Mouse (Mus musculus): ENCODE results near the gene Olfr325. TPM values are rescaled to one million over a fixed set of nuclear protein-coding genes. Genes with fewer than 3 reads are reported as not detected.
"Not testable (repeated sequence)": the region's sequence is repeated elsewhere in the genome, so short reads cannot be mapped to it uniquely, and the experiment has no call there.

The Olfr325 gene
- total RNA-seq (2021), result not detected
- long read RNA-seq, experiment 1, result 0 reads
- long read RNA-seq, experiment 2, result 0 reads

- no peak for DNase-seq (ENCODE audit: low spot score in 2 of 2)
Observed at GRCm38 (mm10) chr11:58577430-58577829, at the start of gene Olfr325. Gene Olfr325 (plus strand): TSS chr11:58577730.

DNA sequence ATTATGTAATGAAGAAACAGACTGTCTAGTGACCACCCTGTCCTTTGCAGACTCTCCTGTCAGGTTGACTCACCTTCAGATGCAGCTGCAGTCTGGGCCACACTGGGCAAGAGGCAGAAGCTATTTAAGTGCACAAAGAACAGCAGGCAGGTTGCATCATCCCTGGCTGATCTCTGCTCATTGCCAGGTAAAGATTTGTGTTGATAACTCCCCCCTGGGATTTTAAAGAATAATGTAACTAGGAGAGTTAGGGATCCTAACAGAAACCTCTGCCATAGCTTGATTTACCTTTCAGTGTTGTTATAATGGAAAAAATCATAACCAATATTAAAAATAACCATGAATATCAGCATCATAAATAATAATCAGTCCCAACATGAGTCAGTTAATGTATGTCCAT is 42.8 kb upstream of the Olfr325 start, which contains the start of gene Olfr330:
Gene Olfr330, minus strand, starts transcription at position 101 of the 400 bp plus-strand sequence.
- not testable (repeated sequence) for DNase-seq (ENCODE audit: low spot score in 2 of 2)

DNA sequence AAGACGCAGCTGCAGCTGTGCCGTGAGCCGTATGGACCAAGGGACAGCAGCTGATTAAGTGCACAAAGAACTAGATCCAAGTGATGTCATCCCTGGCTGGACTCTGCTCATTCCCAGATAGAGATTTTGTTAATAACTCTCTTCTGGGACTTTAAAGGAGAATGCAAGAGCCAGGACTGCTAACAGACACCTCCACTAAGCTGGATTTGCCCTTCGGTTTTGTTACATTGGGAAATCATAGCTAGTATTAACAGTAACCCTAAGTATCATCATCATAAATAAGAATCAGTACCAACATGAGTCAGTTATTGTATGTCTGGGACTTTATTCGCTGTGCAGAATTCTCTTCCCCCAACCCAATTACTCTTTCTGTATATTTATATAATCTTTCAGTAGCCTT is 31.2 kb upstream of the Olfr325 start, which contains the start of gene Olfr329-ps:
Gene Olfr329-ps, minus strand, starts transcription at position 101 of the 400 bp plus-strand sequence.
- no peak for DNase-seq (ENCODE audit: low spot score in 2 of 2)

DNA sequence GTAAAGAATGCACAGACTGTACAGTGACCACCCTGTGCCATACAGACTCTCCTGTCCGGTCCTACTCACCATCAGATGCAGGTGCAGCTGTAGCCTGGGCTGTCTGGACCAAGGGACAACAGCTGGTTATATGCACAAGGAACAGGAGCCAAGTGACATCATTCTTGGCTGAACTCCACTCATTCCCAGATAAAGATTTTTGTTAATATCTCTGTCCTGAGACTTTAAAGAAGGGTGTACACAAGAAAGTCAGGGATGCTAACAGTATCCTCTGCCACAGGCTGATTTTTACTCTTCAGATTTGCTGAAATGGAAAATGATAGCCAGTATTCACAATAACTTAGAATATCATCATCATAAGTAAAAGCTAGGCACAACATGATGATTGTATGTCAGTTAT is 22.0 kb upstream of the Olfr325 start, which contains the start of gene Olfr328:
Gene Olfr328, minus strand, starts transcription at position 101 of the 400 bp plus-strand sequence.
- DNase-seq (ENCODE audit: low spot score in 2 of 2), result no peak

- no peak for DNase-seq (ENCODE audit: low spot score in 2 of 2)
Observed at GRCm38 (mm10) chr11:58570405-58570804, 7.1 kb upstream of the Olfr325 start, which contains the start of gene Olfr224. Gene Olfr224 (minus strand): TSS chr11:58570553.

DNA sequence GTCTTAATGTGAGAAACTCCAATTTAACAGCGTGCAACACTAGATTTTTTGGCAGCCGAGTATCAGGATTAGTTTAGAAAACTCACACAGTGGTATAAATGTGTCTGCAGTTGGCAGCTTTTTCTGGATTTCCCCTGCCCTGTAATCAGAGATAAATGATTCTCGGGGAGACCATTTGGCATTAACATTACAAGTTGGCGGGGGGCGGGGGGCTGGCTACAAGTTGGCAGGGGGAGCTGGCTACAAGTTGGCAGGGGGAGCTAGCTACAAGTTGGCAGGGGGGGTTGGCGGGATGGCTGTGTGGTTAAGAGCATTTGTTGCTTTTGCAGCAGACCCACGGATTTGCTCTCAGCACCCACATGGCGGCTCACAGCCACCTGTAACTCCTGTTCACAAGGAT is 1.1 kb downstream of the Olfr325 start:
- DNase-seq (ENCODE audit: low spot score in 2 of 2), result no peak

- DNase-seq (ENCODE audit: low spot score in 2 of 2), result peak; percentile 18 to 26
Observed at GRCm38 (mm10) chr11:58587898-58588348, 10.4 kb downstream of the Olfr325 start.

DNA sequence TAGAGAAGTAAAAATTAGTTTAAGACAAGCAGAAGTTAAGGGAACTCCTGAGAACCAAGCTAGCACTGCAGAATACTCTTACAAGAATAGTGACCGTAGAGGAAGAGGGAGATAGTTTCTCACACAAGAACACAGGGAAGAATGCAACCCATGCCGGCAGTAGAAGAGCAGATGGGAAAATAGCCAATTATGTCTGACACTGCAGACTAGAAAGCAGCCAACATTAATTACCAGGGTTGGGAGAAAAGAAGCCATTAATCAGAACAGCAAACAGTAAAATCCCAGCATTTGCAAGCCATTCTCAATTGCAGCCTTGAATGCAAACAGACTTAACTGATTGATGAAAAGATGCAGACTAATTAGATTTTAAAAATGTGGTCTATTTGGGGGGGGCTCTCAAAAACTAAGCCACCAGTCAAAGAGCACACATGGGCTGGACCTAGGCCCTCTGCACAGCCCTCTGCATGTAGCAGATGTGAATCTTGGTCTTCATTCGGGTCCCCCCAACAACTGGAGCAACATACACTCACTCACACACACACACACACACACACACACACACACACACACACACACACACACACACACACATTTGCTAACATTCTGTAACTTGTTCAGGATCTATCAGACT is 11.2 kb downstream of the Olfr325 start:
- DNase-seq (ENCODE audit: low spot score in 2 of 2), result no peak

GRCm38 (mm10) chr11:58594814-58595213 is 17.3 kb downstream of the Olfr325 start, which contains the start of gene Olfr324:
Gene Olfr324 (plus strand): TSS chr11:58595114.
- DNase-seq (ENCODE audit: low spot score in 2 of 2), result no peak

GRCm38 (mm10) chr11:58597837-58598236 is 20.3 kb downstream of the Olfr325 start:
- DNase-seq (ENCODE audit: low spot score in 2 of 2), result no peak

- no peak for DNase-seq (ENCODE audit: low spot score in 2 of 2)
Observed at GRCm38 (mm10) chr11:58602062-58602461, 24.5 kb downstream of the Olfr325 start.

DNA sequence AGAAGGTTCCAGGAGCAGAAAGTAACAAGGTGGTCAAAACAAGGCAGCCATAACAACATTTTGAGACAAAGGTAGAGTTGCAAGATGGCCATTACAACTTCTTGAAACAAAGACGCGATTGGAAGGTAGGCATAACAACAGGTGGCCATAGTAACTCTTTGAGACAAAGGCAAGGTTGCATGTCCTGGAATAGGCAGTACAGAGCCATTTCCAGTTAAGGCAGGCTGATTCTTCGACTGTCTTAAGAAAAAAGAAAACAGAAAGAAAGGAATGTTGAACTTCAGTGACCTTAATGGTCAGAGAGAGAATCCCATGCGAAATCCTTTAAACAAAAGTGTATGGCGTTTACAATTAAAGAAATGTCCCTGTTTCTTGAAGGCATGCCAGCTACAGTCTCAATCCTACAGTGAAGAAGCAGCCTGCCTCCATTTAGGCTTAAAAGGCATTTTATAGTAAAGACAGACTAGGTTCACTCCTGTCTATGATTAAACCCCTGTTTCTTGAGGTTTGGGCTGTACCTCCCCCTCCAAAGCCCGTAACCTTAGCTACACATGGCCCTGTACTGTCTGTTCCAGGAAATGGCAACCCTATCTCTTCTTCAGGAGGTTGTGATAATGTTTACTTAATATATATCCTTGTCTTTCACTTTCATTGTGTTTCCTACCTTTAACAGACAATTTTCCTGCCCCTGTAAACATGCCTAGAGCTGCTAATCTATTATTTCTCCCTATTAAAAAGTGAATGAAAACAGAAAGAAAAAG is 25.4 kb downstream of the Olfr325 start:
- no peak for DNase-seq (ENCODE audit: low spot score in 2 of 2)

DNA sequence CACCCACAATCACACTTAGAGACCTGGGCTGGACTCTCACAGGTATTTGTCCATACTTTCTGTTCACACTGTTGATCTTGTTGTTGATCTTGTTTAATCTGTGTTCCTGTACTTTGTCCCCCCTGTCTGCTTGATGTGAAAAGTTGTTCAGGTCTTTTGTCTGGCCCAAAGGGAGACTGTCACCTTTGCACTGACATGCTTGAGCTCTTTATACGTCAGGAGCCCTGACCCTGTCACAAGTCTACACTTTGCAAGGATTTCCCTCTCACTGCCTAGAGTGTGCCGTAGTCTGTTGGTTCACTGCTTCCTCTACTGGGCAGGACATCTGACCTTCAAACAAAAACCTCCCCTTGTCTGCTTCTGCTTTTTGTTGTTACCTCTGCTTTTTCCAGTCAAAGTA is 27.2 kb downstream of the Olfr325 start:
- DNase-seq (ENCODE audit: low spot score in 2 of 2), result no peak

DNA sequence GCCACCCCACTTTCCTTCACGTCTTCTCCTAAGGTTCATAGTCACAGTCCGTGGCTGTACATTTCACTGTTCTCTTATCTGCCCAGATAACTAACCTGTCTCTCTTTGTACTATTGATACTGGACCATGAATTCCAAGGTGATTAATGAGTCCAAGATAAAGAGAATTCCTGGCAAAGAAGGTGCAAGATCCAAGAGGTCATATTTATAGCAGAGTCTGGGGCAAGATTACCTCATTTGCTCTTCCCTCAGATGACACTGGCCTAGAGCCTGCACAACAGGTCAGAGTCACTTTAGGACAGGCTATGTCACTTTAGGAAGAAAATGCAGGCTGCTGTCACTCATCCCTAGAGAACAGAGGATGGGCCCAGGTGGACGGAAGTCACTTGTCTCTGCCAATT is 27.7 kb downstream of the Olfr325 start:
- DNase-seq (ENCODE audit: low spot score in 2 of 2), result no peak

DNA sequence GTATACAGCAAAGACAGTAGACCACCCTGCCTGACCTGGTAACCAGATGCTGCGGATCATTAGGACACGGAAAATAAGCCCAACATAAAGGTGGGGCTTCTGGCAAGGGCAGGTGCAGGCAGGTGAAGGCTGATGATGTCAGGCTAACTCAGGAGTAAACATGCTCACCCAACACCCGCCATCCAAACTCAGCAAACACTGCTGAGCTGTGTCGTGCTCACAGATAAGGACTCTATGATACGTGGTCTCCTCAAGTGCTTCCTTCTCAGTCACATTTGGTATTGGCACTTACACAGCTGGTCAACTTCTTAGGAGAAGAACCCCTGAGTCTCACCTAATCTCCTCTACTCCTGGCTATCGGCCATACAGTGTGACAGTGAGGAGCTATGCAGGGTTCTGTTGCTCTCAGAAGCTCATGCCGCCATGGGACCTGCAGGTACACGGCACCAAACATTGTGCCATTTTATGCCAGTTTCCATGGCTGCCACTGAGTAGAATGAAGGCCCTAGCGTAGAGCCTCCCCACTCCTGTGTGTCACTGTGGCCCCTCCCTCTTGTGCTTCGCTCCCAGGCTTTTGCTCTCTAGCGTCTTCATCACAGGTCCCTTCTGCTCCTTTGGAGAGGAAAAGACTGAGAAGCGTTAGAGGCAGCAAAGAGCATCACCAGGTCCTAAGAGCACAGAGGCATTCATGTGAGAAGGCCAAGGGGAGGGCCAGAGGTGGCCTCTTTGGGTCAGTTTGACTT is 28.8 kb downstream of the Olfr325 start:
- no peak for DNase-seq (ENCODE audit: low spot score in 2 of 2)

DNA sequence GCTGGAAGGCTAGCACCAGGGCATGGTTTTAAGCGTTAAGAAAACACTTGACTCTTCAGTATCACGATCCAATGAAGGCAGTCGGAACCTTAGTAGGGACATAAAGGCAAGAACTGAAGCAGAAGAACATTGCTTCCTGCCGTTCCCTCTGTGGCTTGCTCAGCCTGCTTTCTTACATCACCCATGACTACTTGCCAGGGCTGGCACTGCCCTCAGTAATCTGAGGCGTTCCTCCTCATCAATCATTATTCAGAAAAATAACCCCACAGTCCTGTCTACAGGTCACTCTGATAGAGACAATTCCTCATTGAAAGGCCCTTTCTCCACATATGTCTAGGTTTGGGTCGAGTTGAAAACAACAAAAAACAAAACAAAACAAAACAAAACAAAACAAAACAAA is 29.5 kb downstream of the Olfr325 start:
- no peak for DNase-seq (ENCODE audit: low spot score in 2 of 2)

- DNase-seq (ENCODE audit: low spot score in 2 of 2), result no peak
Observed at GRCm38 (mm10) chr11:58613359-58613758, 35.8 kb downstream of the Olfr325 start.

DNA sequence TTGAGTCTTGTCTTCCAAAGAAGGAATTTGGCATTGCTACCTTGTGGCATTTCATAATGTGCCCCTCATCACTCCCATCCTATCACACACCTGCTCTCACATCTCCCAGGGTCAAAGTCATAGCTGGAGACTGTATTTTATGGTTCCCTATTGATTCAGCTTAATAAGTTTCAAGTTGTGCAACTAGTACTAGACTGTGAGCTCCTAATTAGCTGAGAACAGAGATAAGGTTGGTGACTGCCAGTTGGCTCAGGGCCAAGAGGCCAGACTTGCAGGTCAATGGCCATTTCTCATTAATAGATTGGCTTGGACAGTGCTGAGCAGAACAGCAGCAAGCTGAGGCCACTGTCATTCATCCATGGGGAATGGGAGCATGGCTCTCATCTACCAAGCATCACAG is 37.0 kb downstream of the Olfr325 start:
- no peak for DNase-seq (ENCODE audit: low spot score in 2 of 2)

DNA sequence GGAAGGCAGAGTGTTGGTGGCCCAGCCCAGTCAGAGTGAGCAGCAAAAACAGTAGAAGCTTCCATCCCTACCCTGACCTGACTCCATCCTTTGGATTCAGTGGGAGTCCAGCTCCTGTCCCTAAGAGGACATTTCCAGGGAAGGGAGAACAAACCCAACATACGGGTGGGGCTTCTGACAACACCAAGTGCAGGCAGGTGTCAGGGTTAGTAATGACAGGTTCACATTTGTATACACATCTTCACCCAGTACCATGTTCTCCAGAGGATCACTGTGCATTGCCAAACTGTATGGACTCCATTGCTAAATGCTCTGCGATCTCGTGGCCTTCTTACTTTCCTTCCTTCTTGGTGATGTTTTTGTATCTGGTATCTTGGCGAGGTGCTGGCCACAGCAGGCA is 38.4 kb downstream of the Olfr325 start, which contains the start of gene 2210407C18Rik:
Gene 2210407C18Rik, minus strand, starts transcription at position 101 of the 400 bp plus-strand sequence.
- no peak for DNase-seq (ENCODE audit: low spot score in 2 of 2)

DNA sequence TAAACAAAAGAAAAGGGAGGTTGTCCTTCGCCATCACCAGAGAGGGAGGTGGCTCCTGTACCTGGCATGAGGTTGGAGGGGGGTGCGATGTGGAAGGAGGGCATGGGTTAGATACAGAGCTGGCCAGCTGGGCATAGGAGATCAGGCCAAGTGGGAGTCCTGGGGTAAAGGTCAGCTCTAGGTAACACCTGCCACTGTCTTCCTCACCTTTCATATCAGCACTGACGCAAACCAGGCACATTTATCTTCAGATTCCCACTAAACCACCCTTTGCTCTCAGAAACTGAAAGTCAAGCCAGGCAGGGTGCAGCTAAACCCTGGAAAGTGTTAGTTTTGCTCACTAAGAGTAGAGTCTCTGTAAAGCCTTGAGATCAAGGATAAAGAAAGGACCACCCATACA is 40.8 kb downstream of the Olfr325 start:
- DNase-seq (ENCODE audit: low spot score in 2 of 2), result no peak

DNA sequence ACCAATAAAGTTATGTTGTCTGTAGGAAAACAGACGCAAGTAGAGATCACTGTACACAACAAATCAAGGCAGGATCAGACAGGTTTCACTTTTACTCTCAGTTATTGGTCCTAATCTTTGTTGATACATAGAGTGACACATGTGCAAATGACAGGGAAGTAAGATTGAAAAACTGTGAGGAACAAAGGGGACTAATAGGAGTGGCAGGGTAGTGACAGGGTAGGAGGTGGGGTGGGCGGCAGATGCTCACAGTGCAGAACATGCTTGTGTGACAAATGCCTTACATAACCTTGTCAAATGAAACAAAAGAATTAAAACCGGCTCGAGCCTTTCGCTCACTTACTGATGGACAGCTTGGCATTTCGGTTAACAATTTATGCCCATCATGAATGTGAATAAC is 41.3 kb downstream of the Olfr325 start:
- DNase-seq (ENCODE audit: low spot score in 2 of 2), result no peak
